Mouse (Mus musculus): ENCODE results near the gene Bpnt1.

Gene Bpnt1

GRCm38 (mm10) chr1:185404021-185404420 is 72.1 kb downstream of the Bpnt1 start:
- peak; percentile 70 for DNase-seq (ENCODE audit: low read depth)

- DNase-seq (ENCODE audit: low read depth) = no peak
These were observed 74.0 kb downstream of the Bpnt1 start for GRCm38 (mm10) chr1:185405921-185406320.
